Mouse (Mus musculus) sigmoid colon, adult 10 weeks (tissue): ENCODE measurements around the gene Gng4. TPM values are rescaled to one million over a fixed set of nuclear protein-coding genes. Genes with fewer than 3 reads are reported as not detected.

Experiments used
- polyA plus RNA-seq: library from polyadenylated mRNA; stranded (reverse); fragments of 350-450 nt; fragmentation: Illumina TruSeq; extraction: RNeasy Lipid Tissue Mini Kit (QIAGEN cat#74804); gene quantifications from one replicate; pipeline ENCODE4 v1.2.3, GENCODE M21; 2014; ENCODE audit warnings: low read depth, low replicate concordance

Gng4 gene
- polyA plus RNA-seq, result 5.7 TPM

DNA sequence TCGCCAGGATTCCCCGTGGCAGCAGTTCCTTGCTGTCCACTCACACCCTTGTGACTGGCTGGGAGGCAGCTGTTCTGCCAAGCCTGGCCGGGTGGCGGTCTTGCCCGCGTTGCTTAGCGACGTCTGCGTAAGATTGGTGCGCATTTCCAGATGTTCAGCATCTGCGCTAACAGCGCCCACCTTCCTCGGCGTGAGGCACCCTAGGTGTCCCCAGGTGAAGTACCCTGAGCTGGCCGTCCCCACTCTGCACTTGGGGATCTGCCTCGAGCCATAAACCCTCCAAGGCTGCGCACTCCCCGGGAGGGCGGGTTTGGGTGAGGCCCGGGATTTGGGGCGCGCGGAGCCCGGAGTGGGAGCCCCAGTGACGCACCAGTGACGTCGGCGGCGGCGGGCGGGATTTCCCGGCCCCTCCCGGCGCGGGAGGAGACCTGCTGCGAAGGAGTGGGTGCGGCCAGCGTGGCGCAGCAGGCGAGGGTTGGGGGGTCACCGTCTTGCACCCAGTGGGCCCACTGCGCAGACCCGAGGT is at the start of gene Gng4:
TSS of gene Gng4 (plus strand) at position 166 of the 526 bp plus-strand sequence.

Other genes with a start within 250 kb of the Gng4 start
- gene Lyst, start 193.7 kb upstream of the Gng4 start, polyA plus RNA-seq, result 8.5 TPM
- 53.7 TPM for gene B3galnt2, start 170.4 kb downstream of the Gng4 start, polyA plus RNA-seq